Mouse (Mus musculus) kidney, postnatal 0 days (tissue): ENCODE measurements around the gene Uevld. TPM values are rescaled to one million over a fixed set of nuclear protein-coding genes. Genes with fewer than 3 reads are reported as not detected.
"Not testable (repeated sequence)": the region's sequence is repeated elsewhere in the genome, so short reads cannot be mapped to it uniquely, and the experiment has no call there.

Experiments
- ATAC-seq: fragments of 200-750 bp; cut with Nextera tagmentation; replicated peaks from 2 replicates; pipeline ENCODE4 v1.8.0; 2017; ENCODE audit warnings: low read depth, moderate number of reproducible peaks, moderate TSS enrichment, moderate library complexity; ENCODE audit not compliant: low FRiP score
- DNase-seq: peaks from one replicate; pipeline ENCODE4 v3.0.0-alpha.2; 2016; ENCODE audit warnings: low spot score
- H3K27ac ChIP-seq: fragments of 300-500 bp; sonication (generic); 2 replicates; pipeline ENCODE4 v1.5.1; 2014; ENCODE audit warnings: mild to moderate bottlenecking
- H3K27me3 ChIP-seq: fragments of 300-500 bp; sonication (generic); 2 replicates; pipeline ENCODE4 v1.6.1; 2014; ENCODE audit warnings: low read length, mixed read lengths; ENCODE audit not compliant: insufficient read depth
- H3K36me3 ChIP-seq: fragments of 300-500 bp; sonication (generic); 2 replicates; pipeline ENCODE4 v1.6.1; 2014; ENCODE audit warnings: low read length, mixed read lengths; ENCODE audit not compliant: insufficient read depth
- H3K4me1 ChIP-seq: fragments of 300-500 bp; sonication (generic); replicated peaks from 2 replicates; pipeline ENCODE4 v1.6.1; 2014; ENCODE audit warnings: antibody characterized with exemption, low read length, mixed read lengths; ENCODE audit not compliant: insufficient read depth
- H3K4me2 ChIP-seq: fragments of 300-500 bp; sonication (generic); 2 replicates; pipeline ENCODE4 v1.6.1; 2014; ENCODE audit warnings: mild to moderate bottlenecking, low read length, moderate library complexity, mixed read lengths
- H3K4me3 ChIP-seq: fragments of 300-500 bp; sonication (generic); replicated peaks from 2 replicates; pipeline ENCODE4 v1.5.1; 2014; ENCODE audit warnings: low read depth, low read length
- H3K9ac ChIP-seq: fragments of 300-500 bp; sonication (generic); 2 replicates; pipeline ENCODE4 v1.6.1; 2014; ENCODE audit warnings: low read depth, low read length
- H3K9me3 ChIP-seq: fragments of 300-500 bp; sonication (generic); replicated peaks from 2 replicates; pipeline ENCODE4 v1.6.1; 2016; ENCODE audit warnings: low read length, inconsistent platforms, mixed read lengths
- CTCF ChIP-seq: IDR thresholded peaks from 2 replicates; pipeline ENCODE4 v1.5.1; 2016; ENCODE audit warnings: antibody characterized with exemption, low read depth, mild to moderate bottlenecking, moderate library complexity
- WGBS: fragments of 180-500 bp; shearing (Covaris S2); extraction: QIAGEN DNeasy Blood & Tissue Kit; methylation state at CpG from one replicate; pipeline ENCODE4 v1.1.7; 2014; 5-methylcytosine and 5-hydroxymethylcytosine counted together
- polyA plus RNA-seq: library from polyadenylated mRNA; unstranded; fragments of >200 nt; fragmentation: Nextera tagmentation; extraction: Ambion mirVana; gene quantifications from 2 replicates; pipeline ENCODE4 v1.2.1, GENCODE M21; 2015

The Uevld gene
- polyA plus RNA-seq, 1 experiment from 2014 or later, result 7.2 TPM

- Histone ChIP-seq H3K4me3 (no peak overlapping the region), H3K27ac (no peak overlapping the region), H3K9me3 (no peaks in the 10 kb centered on the region), H3K36me3 (peaks cover 9% of the 10 kb centered on the region; the same call in 1 of the 2 replicates), H3K27me3 (no peaks in the 10 kb centered on the region), H3K9ac (no peak overlapping the region), H3K4me2 (no peak overlapping the region), H3K4me1 (no peaks in the 10 kb centered on the region)
- no peak for ATAC-seq
- 92% methylated on average over 3 of the region's 3 CpGs for WGBS
- DNase-seq, result no peak
- no peak for TF ChIP-seq CTCF
Measured at GRCm38 (mm10) chr7:46883304-46883703, 75.0 kb downstream of the Uevld start.

DNA sequence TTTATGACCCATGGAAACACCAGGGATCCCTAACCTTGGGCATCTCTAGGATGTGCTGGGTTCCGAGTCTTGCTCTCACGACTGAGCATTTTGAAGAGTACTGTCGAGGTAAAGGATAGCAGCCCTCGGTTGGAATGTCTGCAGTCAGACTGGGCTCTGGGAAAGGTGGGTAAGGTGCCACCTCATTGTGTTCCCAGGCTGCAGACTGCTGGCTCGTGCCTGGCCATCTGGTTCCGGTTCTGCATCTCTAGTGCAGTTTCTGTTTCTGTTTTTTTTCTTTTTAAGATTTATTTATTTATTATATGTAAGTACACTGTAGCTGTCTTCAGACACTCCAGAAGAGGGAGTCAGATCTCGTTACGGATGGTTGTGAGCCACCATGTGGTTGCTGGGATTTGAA lies 76.4 kb downstream of the Uevld start:
- ATAC-seq, H3K4me2 ChIP-seq, H3K27me3 ChIP-seq, H3K4me1 ChIP-seq, H3K4me3 ChIP-seq, H3K9me3 ChIP-seq, H3K9ac ChIP-seq, H3K36me3 ChIP-seq, DNase-seq, H3K27ac ChIP-seq: not testable (repeated sequence)
- 81% methylated on average over 7 of the region's 8 CpGs for WGBS

- H3K27ac ChIP-seq, result no peak overlapping the region
- no peaks in the 10 kb centered on the region for H3K9me3 ChIP-seq
- no peak overlapping the region for H3K4me2 ChIP-seq
- H3K36me3 ChIP-seq, result no peaks in the 10 kb centered on the region
- no peak for TF ChIP-seq CTCF
- no peak overlapping the region for H3K9ac ChIP-seq
- no peak for DNase-seq
- WGBS, result 89% methylated on average over 2 of the region's 2 CpGs
- no peaks in the 10 kb centered on the region for H3K4me1 ChIP-seq
- H3K27me3 ChIP-seq, result no peaks in the 10 kb centered on the region
- ATAC-seq, result no peak
- H3K4me3 ChIP-seq, result no peak overlapping the region
Measured at GRCm38 (mm10) chr7:46880992-46881391, 77.3 kb downstream of the Uevld start.

DNA sequence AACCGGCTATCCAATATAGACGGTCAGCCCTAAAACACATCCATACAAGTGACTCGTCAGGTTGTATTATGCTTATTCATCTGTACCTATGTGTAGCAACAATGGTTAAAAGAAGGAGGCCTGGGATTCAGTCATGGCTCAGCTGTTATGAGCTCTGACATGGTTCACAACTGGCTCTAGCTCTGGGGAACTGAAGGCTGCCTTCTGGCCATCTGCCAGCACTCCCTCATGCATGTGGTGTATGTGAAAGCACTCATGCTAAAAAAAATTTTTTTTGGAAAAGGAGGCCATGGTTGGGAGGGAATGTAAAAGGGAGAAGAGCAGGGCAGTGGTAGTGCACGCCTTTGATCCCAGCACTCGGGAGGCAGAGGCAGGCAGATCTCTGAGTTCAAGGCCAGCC lies 78.5 kb downstream of the Uevld start:
- no peak overlapping the region for H3K4me3 ChIP-seq
- ATAC-seq (no peak), DNase-seq (no peak)
- no peak overlapping the region for H3K9ac ChIP-seq
- WGBS, result 91% methylated on average over 5 of the region's 5 CpGs
- H3K4me2 ChIP-seq, result no peak overlapping the region
- no peak overlapping the region for H3K27ac ChIP-seq
- no peak for TF ChIP-seq CTCF
- no peaks in the 10 kb centered on the region for H3K27me3 ChIP-seq
- H3K9me3 ChIP-seq, result no peaks in the 10 kb centered on the region
- H3K36me3 ChIP-seq, result no peaks in the 10 kb centered on the region
- no peaks in the 10 kb centered on the region for H3K4me1 ChIP-seq

DNA sequence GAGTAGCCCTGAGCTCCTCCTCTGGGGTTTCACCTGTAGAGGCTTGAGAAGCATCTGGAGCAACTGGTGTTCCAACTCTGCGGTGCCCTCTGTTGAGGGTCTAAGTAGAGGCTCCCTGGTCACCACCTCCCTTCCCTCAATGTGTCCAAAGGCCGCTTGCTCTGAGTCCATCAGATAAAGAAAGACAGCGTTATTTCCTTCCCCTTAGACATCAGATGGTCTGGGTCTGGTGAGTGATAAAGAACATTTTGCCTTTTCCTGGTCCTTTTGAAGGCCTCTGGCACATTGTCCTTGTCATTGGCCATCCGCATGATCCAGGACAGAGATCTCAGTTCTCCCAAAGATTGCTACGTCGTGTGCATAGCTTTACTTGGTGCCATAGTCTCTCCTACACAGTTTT lies 81.1 kb downstream of the Uevld start:
- Histone ChIP-seq H3K27ac (no peak overlapping the region), H3K4me1 (no peaks in the 10 kb centered on the region), H3K4me2 (no peak overlapping the region), H3K9ac (no peak overlapping the region), H3K36me3 (no peaks in the 10 kb centered on the region), H3K27me3 (no peaks in the 10 kb centered on the region), H3K4me3 (no peak overlapping the region), H3K9me3 (no peaks in the 10 kb centered on the region)
- no peak for TF ChIP-seq CTCF
- ATAC-seq, result no peak
- 84% methylated on average over 6 of the region's 6 CpGs for WGBS
- no peak for DNase-seq

- H3K9me3 ChIP-seq, result no peaks in the 10 kb centered on the region
- H3K36me3 ChIP-seq, result no peaks in the 10 kb centered on the region
- H3K4me3 ChIP-seq, result no peak overlapping the region
- no peak for TF ChIP-seq CTCF
- no peak overlapping the region for H3K27ac ChIP-seq
- no peak overlapping the region for H3K9ac ChIP-seq
- H3K27me3 ChIP-seq, result no peaks in the 10 kb centered on the region
- DNase-seq (no peak), ATAC-seq (no peak)
- 67% methylated on average over 4 of the region's 4 CpGs for WGBS
- no peaks in the 10 kb centered on the region for H3K4me1 ChIP-seq
- no peak overlapping the region for H3K4me2 ChIP-seq
Measured at GRCm38 (mm10) chr7:46876841-46877240, 81.5 kb downstream of the Uevld start.

Other genes with a start within 250 kb of the Uevld start
- gene Saal1, start 247.8 kb downstream of the Uevld start, polyA plus RNA-seq, result 20.3 and 23.1 TPM in 2 replicates
- gene Saa3, start 242.8 kb downstream of the Uevld start, polyA plus RNA-seq, result 0.32 and 0.49 TPM in 2 replicates
- not detected in 2 replicates for gene Saa4, start 225.9 kb downstream of the Uevld start, polyA plus RNA-seq
- gene Saa1, start 215.5 kb downstream of the Uevld start, polyA plus RNA-seq, result 2.1 and 3.7 TPM in 2 replicates
- 0.28 and 0.50 TPM in 2 replicates for gene Saa2, start 206.7 kb downstream of the Uevld start, polyA plus RNA-seq
- 18.0 and 19.0 TPM in 2 replicates for gene Hps5, start 162.5 kb downstream of the Uevld start, polyA plus RNA-seq
- 39.1 and 43.6 TPM in 2 replicates for gene Gtf2h1, start 162.4 kb downstream of the Uevld start, polyA plus RNA-seq
- gene Ldha, start 117.1 kb downstream of the Uevld start, polyA plus RNA-seq, result 890 and 943 TPM in 2 replicates
- gene Ldhc, start 97.3 kb downstream of the Uevld start, polyA plus RNA-seq, result not detected in 2 replicates
- gene Tsg101, start 38.6 kb downstream of the Uevld start, polyA plus RNA-seq, result 169 and 171 TPM in 2 replicates
- not detected in 2 replicates for gene Gm9999, start 25.1 kb upstream of the Uevld start, polyA plus RNA-seq
- gene Spty2d1, start 49.9 kb upstream of the Uevld start, polyA plus RNA-seq, result 13.7 and 15.9 TPM in 2 replicates
- 42.1 and 43.6 TPM in 2 replicates for gene Tmem86a, start 92.1 kb upstream of the Uevld start, polyA plus RNA-seq
- 0.51 and 0.62 TPM in 2 replicates for gene Ptpn5, start 175.2 kb upstream of the Uevld start, polyA plus RNA-seq
- not detected in 2 replicates for gene Mrgpra6, start 246.4 kb upstream of the Uevld start, polyA plus RNA-seq